Mouse (Mus musculus) stomach, embryonic 16.5 days (tissue): Measurements from ENCODE around the gene Eif3d. TPM values are rescaled to one million over a fixed set of nuclear protein-coding genes. Genes with fewer than 3 reads are reported as not detected.
A peak's percentile ranks its signal among the peaks of the same experiment; 100 is the strongest.
"Not testable (repeated sequence)": the region's sequence is repeated elsewhere in the genome, so short reads cannot be mapped to it uniquely, and the experiment has no call there.

Source experiments
- ATAC-seq: fragments of 200-750 bp; cut with Nextera tagmentation; 2 replicates; pipeline ENCODE4 v1.8.0; 2017; ENCODE audit warnings: moderate number of reproducible peaks, moderate TSS enrichment; ENCODE audit not compliant: insufficient read depth, low FRiP score
- H3K27ac ChIP-seq: fragments of 300-500 bp; sonication (generic); 2 replicates; pipeline ENCODE4 v1.5.1; 2014; ENCODE audit warnings: low read length
- H3K27me3 ChIP-seq: fragments of 300-500 bp; sonication (generic); 2 replicates; pipeline ENCODE4 v1.6.1; 2014; ENCODE audit warnings: low read length, control low read depth, mixed read lengths; ENCODE audit not compliant: control insufficient read depth, insufficient read depth
- H3K36me3 ChIP-seq: fragments of 300-500 bp; sonication (generic); 2 replicates; pipeline ENCODE4 v1.6.1; 2014; ENCODE audit warnings: low read length; ENCODE audit not compliant: control insufficient read depth, insufficient read depth
- H3K4me1 ChIP-seq: fragments of 300-500 bp; sonication (generic); 2 replicates; pipeline ENCODE4 v1.6.1; 2014; ENCODE audit warnings: low read length, control low read depth, mixed read lengths; ENCODE audit not compliant: control insufficient read depth, insufficient read depth
- H3K4me2 ChIP-seq: fragments of 300-500 bp; sonication (generic); 2 replicates; pipeline ENCODE4 v1.6.1; 2014; ENCODE audit warnings: low read depth, low read length, mixed read lengths
- H3K4me3 ChIP-seq: fragments of 300-500 bp; sonication (generic); replicated peaks from 2 replicates; pipeline ENCODE4 v1.5.1; 2014; ENCODE audit warnings: mild to moderate bottlenecking, low read length
- H3K9ac ChIP-seq: fragments of 300-500 bp; sonication (generic); 2 replicates; pipeline ENCODE4 v1.6.1; 2014; ENCODE audit warnings: low read length
- H3K9me3 ChIP-seq: fragments of 300-500 bp; sonication (generic); replicated peaks from 2 replicates; pipeline ENCODE4 v1.6.1; 2016; ENCODE audit warnings: low read length, control low read depth; ENCODE audit not compliant: control insufficient read depth
- WGBS: fragments of 180-500 bp; shearing (Covaris S2); extraction: QIAGEN DNeasy Blood & Tissue Kit; methylation state at CpG from one replicate; pipeline ENCODE4 v1.1.7; 2014; 5-methylcytosine and 5-hydroxymethylcytosine counted together
- polyA plus RNA-seq: library from polyadenylated mRNA; unstranded; fragments of >200 nt; fragmentation: Nextera tagmentation; extraction: Ambion mirVana; gene quantifications from 2 replicates; pipeline ENCODE4 v1.2.1, GENCODE M21; 2015

The Eif3d gene
- polyA plus RNA-seq, result 182 and 186 TPM in 2 replicates

- WGBS, result under 1% methylated on average over 72 of the region's 72 CpGs
- peak within 1 kb of the TSS; percentile 98 for H3K27ac ChIP-seq
- H3K36me3 ChIP-seq, result peaks cover 10% of the 10 kb centered on the region; the same call in 1 of the 2 replicates
- peak within 1 kb of the TSS; percentile 76 for H3K4me2 ChIP-seq
- no peaks in the 10 kb centered on the region for H3K27me3 ChIP-seq
- peak within 1 kb of the TSS; percentile 89 for H3K4me3 ChIP-seq
- H3K4me1 ChIP-seq, result peaks cover 11% of the 10 kb centered on the region
- H3K9ac ChIP-seq, result peak within 1 kb of the TSS; percentile 99
- H3K9me3 ChIP-seq, result no peaks in the 10 kb centered on the region
- ATAC-seq, result peak; percentile 89
These were observed at the start of gene Eif3d for GRCm38 (mm10) chr15:77970470-77971292. TSS of gene Eif3d (minus strand) at chr15:77970813.

GRCm38 (mm10) chr15:78014046-78014445 is 43.4 kb upstream of the Eif3d start:
- Histone ChIP-seq H3K36me3 (no peaks in the 10 kb centered on the region), H3K4me3 (no peak overlapping the region), H3K27ac (no peak overlapping the region), H3K4me1 (no peaks in the 10 kb centered on the region), H3K9me3 (no peaks in the 10 kb centered on the region), H3K4me2 (no peak overlapping the region), H3K9ac (no peak overlapping the region), H3K27me3 (no peaks in the 10 kb centered on the region)
- no peak for ATAC-seq
- 89% methylated on average over 1 of the region's 1 CpGs for WGBS

- H3K4me3 ChIP-seq, H3K27me3 ChIP-seq, H3K27ac ChIP-seq, ATAC-seq, H3K9me3 ChIP-seq, H3K4me2 ChIP-seq, H3K4me1 ChIP-seq, H3K9ac ChIP-seq, H3K36me3 ChIP-seq: not testable (repeated sequence)
- WGBS, result 86% methylated on average over 8 of the region's 8 CpGs
These were observed 37.6 kb upstream of the Eif3d start for GRCm38 (mm10) chr15:78008206-78008605.

- no peaks in the 10 kb centered on the region for H3K36me3 ChIP-seq
- H3K4me3 ChIP-seq, result no peak overlapping the region
- no peak overlapping the region for H3K9ac ChIP-seq
- no peaks in the 10 kb centered on the region for H3K9me3 ChIP-seq
- H3K4me1 ChIP-seq, result no peaks in the 10 kb centered on the region
- no peak overlapping the region for H3K4me2 ChIP-seq
- WGBS, result 43% methylated on average over 9 of the region's 9 CpGs
- no peak overlapping the region for H3K27ac ChIP-seq
- peak; percentile 56; the same call in 1 of the 2 replicates for ATAC-seq
- no peaks in the 10 kb centered on the region for H3K27me3 ChIP-seq
These were observed 33.3 kb upstream of the Eif3d start for GRCm38 (mm10) chr15:78003929-78004328.

GRCm38 (mm10) chr15:78001400-78001799 is 30.8 kb upstream of the Eif3d start:
- Histone ChIP-seq H3K9me3 (no peaks in the 10 kb centered on the region), H3K4me1 (no peaks in the 10 kb centered on the region), H3K4me2 (no peak overlapping the region), H3K36me3 (no peaks in the 10 kb centered on the region), H3K9ac (no peak overlapping the region), H3K27ac (no peak overlapping the region), H3K27me3 (no peaks in the 10 kb centered on the region), H3K4me3 (no peak overlapping the region)
- 31% methylated on average over 5 of the region's 5 CpGs for WGBS
- ATAC-seq, result no peak

- 67% methylated on average over 5 of the region's 5 CpGs for WGBS
- Histone ChIP-seq H3K9me3 (no peaks in the 10 kb centered on the region), H3K27me3 (no peaks in the 10 kb centered on the region), H3K4me1 (no peaks in the 10 kb centered on the region), H3K4me2 (no peak overlapping the region), H3K4me3 (no peak overlapping the region), H3K27ac (no peak overlapping the region), H3K36me3 (no peaks in the 10 kb centered on the region), H3K9ac (no peak overlapping the region)
- no peak for ATAC-seq
These were observed 17.9 kb upstream of the Eif3d start for GRCm38 (mm10) chr15:77988541-77988940.

GRCm38 (mm10) chr15:77983391-77983790 is 12.8 kb upstream of the Eif3d start:
- Histone ChIP-seq H3K9ac (no peak overlapping the region), H3K9me3 (no peaks in the 10 kb centered on the region), H3K27ac (no peak overlapping the region), H3K4me2 (no peak overlapping the region), H3K4me1 (no peaks in the 10 kb centered on the region), H3K27me3 (no peaks in the 10 kb centered on the region), H3K36me3 (no peaks in the 10 kb centered on the region), H3K4me3 (no peak overlapping the region)
- WGBS, result 18% methylated on average over 3 of the region's 3 CpGs
- ATAC-seq, result no peak

GRCm38 (mm10) chr15:77982195-77982939 is 11.8 kb upstream of the Eif3d start:
- Histone ChIP-seq H3K4me3 (no peak overlapping the region), H3K4me2 (no peak overlapping the region), H3K4me1 (no peaks in the 10 kb centered on the region), H3K36me3 (no peaks in the 10 kb centered on the region), H3K27me3 (no peaks in the 10 kb centered on the region), H3K27ac (no peak overlapping the region), H3K9me3 (no peaks in the 10 kb centered on the region), H3K9ac (no peak overlapping the region)
- 26% methylated on average over 18 of the region's 18 CpGs for WGBS
- no peak for ATAC-seq

- no peaks in the 10 kb centered on the region for H3K9me3 ChIP-seq
- no peak for ATAC-seq
These were observed 10.6 kb upstream of the Eif3d start for GRCm38 (mm10) chr15:77981181-77981680.

More at GRCm38 (mm10) chr15:77981181-77981680, 10.6 kb upstream of the Eif3d start:
- no peaks in the 10 kb centered on the region for H3K4me1 ChIP-seq
- H3K4me2 ChIP-seq, result no peak overlapping the region
- no peaks in the 10 kb centered on the region for H3K27me3 ChIP-seq
- 62% methylated on average over 5 of the region's 5 CpGs for WGBS
- no peaks in the 10 kb centered on the region for H3K36me3 ChIP-seq
- no peak overlapping the region for H3K4me3 ChIP-seq
- no peak overlapping the region for H3K27ac ChIP-seq
- H3K9ac ChIP-seq, result no peak overlapping the region
